ENCODE assay signal across 8 mouse cellular contexts in the genomic region with DNA sequence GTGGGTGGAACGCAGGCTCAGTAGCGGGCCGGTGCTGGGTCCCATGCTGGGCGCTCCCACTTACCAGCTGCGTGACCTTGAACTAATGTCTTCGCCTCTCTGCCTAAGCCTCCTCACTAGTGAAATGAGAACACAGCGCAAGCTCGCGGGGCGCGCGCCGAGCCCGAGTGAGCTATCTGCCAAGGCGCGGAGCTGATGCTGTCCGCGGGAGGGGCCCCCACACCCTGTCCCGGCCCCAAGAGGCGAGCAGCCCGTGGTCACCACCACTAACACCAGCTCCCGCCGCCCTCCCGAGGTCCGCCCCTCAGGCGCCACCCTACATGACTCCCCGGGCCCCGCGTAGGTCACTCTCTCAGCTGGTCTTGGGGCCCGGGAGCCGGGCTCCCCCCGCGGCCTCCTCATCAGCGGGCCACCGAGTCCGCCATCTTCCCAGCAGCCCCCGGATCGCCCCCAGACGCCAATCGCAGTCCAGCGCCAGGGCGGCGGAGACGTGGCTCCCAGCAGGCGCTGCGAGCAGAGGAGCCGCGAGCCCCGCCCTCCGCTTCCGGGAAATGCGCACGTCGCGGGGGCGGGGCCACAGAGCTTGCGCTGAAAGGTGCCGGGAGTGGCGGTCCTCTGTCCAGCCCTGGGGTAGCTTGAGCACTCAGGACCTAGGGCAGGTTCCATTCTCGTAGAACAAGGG. TPM values are rescaled to one million over a fixed set of nuclear protein-coding genes. Genes with fewer than 3 reads are reported as not detected.
A peak's percentile ranks its signal among the peaks of the same experiment; 100 is the strongest.
DNase-seq lines count a peak whose midpoint lies in the region; ATAC-seq and TF ChIP-seq lines count a peak whose summit lies in the region.

A gene (minus strand): TSS at position 542 of the 682 bp plus-strand sequence.

- under 1% methylated on average over 56 of the region's 60 CpGs for WGBS in hindbrain, embryonic 11.5 days
- WGBS in lung, postnatal 0 days: under 1% methylated on average over 53 of the region's 60 CpGs

- peaks cover 9% of the 10 kb centered on the region for H3K4me1 ChIP-seq in hindbrain, embryonic 11.5 days (replicated peaks; ENCODE audit: control insufficient read depth, insufficient read depth, low read length)
- H3K4me1 ChIP-seq in lung, postnatal 0 days (ENCODE audit: insufficient read depth, low read depth, low read length): peaks cover 18% of the 10 kb centered on the region

- peak within 1 kb of the TSS; percentile 87 for H3K27ac ChIP-seq in hindbrain, embryonic 11.5 days (ENCODE audit: low read depth, low read length)
- H3K27ac ChIP-seq in lung, postnatal 0 days (ENCODE audit: low read length): peak within 1 kb of the TSS; percentile 90

- peak within 1 kb of the TSS; percentile 96 for H3K9ac ChIP-seq in hindbrain, embryonic 11.5 days (ENCODE audit: low read depth, low read length)
- peak within 1 kb of the TSS; percentile 70 for H3K9ac ChIP-seq in lung, postnatal 0 days (replicated peaks; ENCODE audit: low read depth)

- H3K4me3 ChIP-seq in hindbrain, embryonic 11.5 days (ENCODE audit: low read depth, low read length): peak within 1 kb of the TSS; percentile 89
- H3K4me3 ChIP-seq in lung, postnatal 0 days (ENCODE audit: low read depth, low read length): peak within 1 kb of the TSS; percentile 72

- no peaks in the 10 kb centered on the region; the same call in 1 of the 2 replicates for H3K27me3 ChIP-seq in hindbrain, embryonic 11.5 days (ENCODE audit: control insufficient read depth, insufficient read depth, low read length)
- no peaks in the 10 kb centered on the region for H3K27me3 ChIP-seq in lung, postnatal 0 days (replicated peaks; ENCODE audit: insufficient read depth, low read length)

- peak; percentile 97 for DNase-seq in NIH3T3 (ENCODE audit: low read depth)
- peak; percentile 97 to 98 for DNase-seq in cerebellum, postnatal 10 days
- peak; percentile 85 to 93 for DNase-seq in frontal cortex, postnatal 10 days (ENCODE audit: low spot score in 2 of 2)
- peak; percentile 97 for DNase-seq in hindbrain, embryonic 11.5 days (ENCODE audit: low spot score)
- peak; percentile 93 to 96 for DNase-seq in layer of hippocampus, postnatal 10 days (ENCODE audit: low spot score in 2 of 2)
- DNase-seq in lung, postnatal 0 days (ENCODE audit: low spot score): peak; percentile 97
- peak; percentile 87 for DNase-seq in ovary, postnatal 10 days (ENCODE audit: low spot score)
- peak; percentile 93 for DNase-seq in thymus, postnatal 0 days (ENCODE audit: low spot score)

- H3K36me3 ChIP-seq in hindbrain, embryonic 11.5 days (ENCODE audit: control insufficient read depth, insufficient read depth, low read length): no peaks in the 10 kb centered on the region; the same call in 1 of the 2 replicates
- peaks cover 10% of the 10 kb centered on the region; the same call in 1 of the 2 replicates for H3K36me3 ChIP-seq in lung, postnatal 0 days (ENCODE audit: insufficient read depth, low read length)

- H3K4me2 ChIP-seq in hindbrain, embryonic 11.5 days (replicated peaks; ENCODE audit: low read depth, low read length): peak within 1 kb of the TSS; percentile 91
- H3K4me2 ChIP-seq in lung, postnatal 0 days (replicated peaks; ENCODE audit: low read depth, low read length): peak within 1 kb of the TSS; percentile 85

- TF ChIP-seq EP300 in lung, postnatal 0 days (IDR thresholded peaks at IDR 0.05): no peak

- 0 out of 2 replicates have a peak, but pooled peaks have one; percentile 3 for TF ChIP-seq CTCF in lung, postnatal 0 days (IDR thresholded peaks at IDR 0.05)

- H3K9me3 ChIP-seq in hindbrain, embryonic 11.5 days (ENCODE audit: control insufficient read depth, low read length): no peaks in the 10 kb centered on the region
- no peaks in the 10 kb centered on the region for H3K9me3 ChIP-seq in lung, postnatal 0 days (ENCODE audit: low read length)

- peak; percentile 84 for ATAC-seq in hindbrain, embryonic 11.5 days (ENCODE audit: low FRiP score)
- peak; percentile 89 for ATAC-seq in lung, postnatal 0 days

RNA-seq across cellular contexts. Expression of the gene that starts here (rescaled TPM):
- polyA plus RNA-seq in hindbrain, embryonic 11.5 days (2014; fragmentation: Nextera tagmentation; extraction: Ambion mirVana): 86.7 and 88.5 TPM in 2 replicates
- total RNA-seq in layer of hippocampus, postnatal 10 days (2021): 100 to 1,000 TPM in 1 of 2 experiments, 10 to 100 TPM in 1; 87.4 to 111 TPM
- polyA plus RNA-seq in lung, postnatal 0 days (2015; fragmentation: Nextera tagmentation; extraction: Ambion mirVana): 58.4 and 65.1 TPM in 2 replicates
- polyA plus RNA-seq in thymus, postnatal 0 days (2015; fragmentation: Nextera tagmentation; extraction: Ambion mirVana): 86.0 and 88.5 TPM in 2 replicates

Comparison
In these comparisons a context has a peak if more than half of its experiments do, and no peak if none do; other contexts are left out.
1. Peak in every context shown above with its lines: DNase-seq, ATAC-seq, H3K4me3 ChIP-seq and H3K27ac ChIP-seq.